Mouse (Mus musculus): ENCODE results near the gene A930018P22Rik. TPM values are rescaled to one million over a fixed set of nuclear protein-coding genes. Genes with fewer than 3 reads are reported as not detected.

The A930018P22Rik gene
- not detected in 4 replicates for total RNA-seq (2023)

GRCm38 (mm10) chr2:104122505-104123378 lies at the start of gene A930018P22Rik:
A930018P22Rik (plus strand) TSS chr2:104122769.

GRCm38 (mm10) chr2:104095741-104096213 lies 26.8 kb upstream of the A930018P22Rik start, which contains the start of gene Cd59a:
Cd59a (plus strand) TSS chr2:104095801.

Other genes with a start within 250 kb of the A930018P22Rik start
- 217 to 220 TPM (median 219 TPM) in 4 replicates for gene Lmo2, start 164.8 kb upstream of the A930018P22Rik start, total RNA-seq (2023)
- gene Fbxo3, start 95.0 kb upstream of the A930018P22Rik start, total RNA-seq (2023): 21.7 to 26.9 TPM (median 26.3 TPM) in 4 replicates
- gene 4931422A03Rik, start 94.4 kb upstream of the A930018P22Rik start, total RNA-seq (2023): not detected in 4 replicates
- 0.39 to 0.58 TPM in 2 of 4 replicates, not detected in the others for gene Gm10912, start 56.9 kb upstream of the A930018P22Rik start, total RNA-seq (2023)
- gene Gm10799, start 54.2 kb upstream of the A930018P22Rik start, total RNA-seq (2023): not detected in 4 replicates
- gene Cd59b, start 52.9 kb upstream of the A930018P22Rik start, total RNA-seq (2023): 1.2 TPM in 1 of 4 replicates, not detected in the others
- gene Cd59a, start 27.0 kb upstream of the A930018P22Rik start, total RNA-seq (2023): 0.53 to 1.0 TPM (median 0.59 TPM) in 4 replicates